36 mouse cellular contexts compared by ENCODE assay signal in the genomic region with DNA sequence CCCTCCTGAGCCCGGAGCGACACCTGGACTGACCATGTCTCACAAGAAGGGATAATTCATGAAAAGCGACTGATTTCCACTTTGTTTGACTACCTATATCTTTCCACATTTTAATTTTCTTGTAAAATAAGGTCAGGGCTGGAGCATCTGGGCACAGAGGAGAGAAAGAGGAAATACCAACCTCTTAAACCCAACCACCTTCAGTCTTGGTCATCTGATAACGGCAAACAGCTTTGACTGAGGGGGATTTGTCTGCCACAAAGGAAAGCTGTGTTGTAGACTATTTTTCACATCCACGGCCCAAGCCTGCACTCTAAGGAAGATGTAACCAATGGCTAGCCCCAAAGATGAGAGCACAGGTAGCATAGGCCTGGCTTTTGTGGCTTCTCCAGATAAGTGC.
"Had no signal": no experiment of that assay in that cellular context is flagged by ENCODE, and none has a peak within 500 bp of the region (broad histone marks: within the 10 kb centered on the region; RNA-seq: fewer than 3 reads in every experiment).

No protein-coding gene starts in this region.

- ATAC-seq: hindbrain, embryonic 16.5 days; hindbrain, postnatal 0 days; inflammation-experienced regulatory T-cells, adult 6 months; intestine, embryonic 15.5 days; intestine, embryonic 16.5 days; intestine, postnatal 0 days had no signal

- H3K4me1 ChIP-seq: heart, embryonic 10.5 days had no signal

- H3K4me2 ChIP-seq: heart, embryonic 11.5 days; heart, embryonic 12.5 days; heart, embryonic 13.5 days; heart, embryonic 15.5 days; hindbrain, embryonic 12.5 days; hindbrain, embryonic 13.5 days; hindbrain, embryonic 14.5 days; hindbrain, embryonic 15.5 days; intestine, embryonic 15.5 days; kidney, embryonic 15.5 days had no signal

- H3K4me3 ChIP-seq: heart, embryonic 10.5 days; heart, embryonic 12.5 days; heart, embryonic 13.5 days; heart, embryonic 15.5 days; hindbrain, embryonic 10.5 days; hindbrain, embryonic 12.5 days; hindbrain, embryonic 13.5 days; hindbrain, embryonic 15.5 days; intestine, embryonic 15.5 days; kidney, embryonic 15.5 days; layer of hippocampus, adult 2 months; left cerebral cortex, adult 2 months had no signal

- H3K9ac ChIP-seq: heart, embryonic 12.5 days; heart, embryonic 13.5 days; heart, embryonic 15.5 days; hindbrain, embryonic 12.5 days; hindbrain, embryonic 13.5 days; hindbrain, embryonic 14.5 days; hindbrain, embryonic 15.5 days; intestine, embryonic 15.5 days; kidney, embryonic 15.5 days had no signal

- H3K27ac ChIP-seq: heart, embryonic 10.5 days; heart, embryonic 13.5 days; heart, embryonic 15.5 days; hindbrain, embryonic 10.5 days; hindbrain, embryonic 12.5 days; hindbrain, embryonic 13.5 days; hindbrain, embryonic 14.5 days; hindbrain, embryonic 15.5 days; hindbrain, postnatal 0 days; intestine, embryonic 15.5 days; kidney, embryonic 15.5 days; kidney, postnatal 0 days; layer of hippocampus, adult 2 months; left cerebral cortex, adult 2 months had no signal

- H3K27me3 ChIP-seq: hindbrain, embryonic 15.5 days; intestine, embryonic 15.5 days; kidney, embryonic 15.5 days had no signal

- H3K9me3 ChIP-seq: heart, embryonic 10.5 days; heart, embryonic 12.5 days; heart, embryonic 13.5 days; heart, embryonic 15.5 days; hindbrain, embryonic 10.5 days; hindbrain, embryonic 12.5 days; hindbrain, embryonic 13.5 days; hindbrain, embryonic 15.5 days; intestine, embryonic 15.5 days; kidney, embryonic 15.5 days had no signal

- DNase-seq: heart, postnatal 10 days; heart, postnatal 14 days; heart, postnatal 36 days; heart, postnatal 4 days; kidney, adult 11 months; kidney, adult 18-20 months; kidney, adult 2 months; kidney, adult 8-10 months; kidney, adult 9 months; kidney, postnatal 10 days; kidney, postnatal 14 days; kidney, postnatal 25 days; kidney, postnatal 36 days; kidney, postnatal 4 days; layer of hippocampus, adult 9-11 months; layer of hippocampus, postnatal 36 days had no signal

- H3K36me3 ChIP-seq: heart, embryonic 10.5 days; heart, embryonic 12.5 days; heart, embryonic 13.5 days; heart, embryonic 15.5 days; hindbrain, embryonic 10.5 days; hindbrain, embryonic 12.5 days; hindbrain, embryonic 13.5 days; hindbrain, embryonic 15.5 days; intestine, embryonic 15.5 days; kidney, embryonic 15.5 days had no signal
